Mouse (Mus musculus) forebrain, embryonic 13.5 days (tissue): ENCODE measurements around the gene Usp22. TPM values are rescaled to one million over a fixed set of nuclear protein-coding genes. Genes with fewer than 3 reads are reported as not detected.
A peak's percentile ranks its signal among the peaks of the same experiment; 100 is the strongest.
"Not testable (repeated sequence)": the region's sequence is repeated elsewhere in the genome, so short reads cannot be mapped to it uniquely, and the experiment has no call there.

Experiments
- ATAC-seq: fragments of 200-750 bp; cut with Nextera tagmentation; 2 replicates; pipeline ENCODE4 v1.8.0; 2017
- H3K27ac ChIP-seq: fragments of 300-500 bp; sonication (generic); 2 replicates; pipeline ENCODE4 v1.5.1; 2015; ENCODE audit warnings: inconsistent platforms, mild to moderate bottlenecking, moderate library complexity
- H3K27me3 ChIP-seq: fragments of 300-500 bp; sonication (generic); 2 replicates; pipeline ENCODE4 v1.6.1; 2015; ENCODE audit warnings: mild to moderate bottlenecking, inconsistent platforms
- H3K36me3 ChIP-seq: fragments of 300-500 bp; sonication (generic); 2 replicates; pipeline ENCODE4 v1.6.1; 2015; ENCODE audit warnings: mild to moderate bottlenecking, inconsistent platforms; ENCODE audit not compliant: poor library complexity, severe bottlenecking
- H3K4me1 ChIP-seq: fragments of 300-500 bp; sonication (generic); 2 replicates; pipeline ENCODE4 v1.6.1; 2015; ENCODE audit warnings: inconsistent platforms
- H3K4me2 ChIP-seq: fragments of 300-500 bp; sonication (generic); 2 replicates; pipeline ENCODE4 v1.6.1; 2015; ENCODE audit warnings: inconsistent platforms, mild to moderate bottlenecking, moderate library complexity
- H3K4me3 ChIP-seq: fragments of 300-500 bp; sonication (generic); 2 replicates; pipeline ENCODE4 v1.5.1; 2015; ENCODE audit warnings: mild to moderate bottlenecking, inconsistent platforms
- H3K9ac ChIP-seq: fragments of 300-500 bp; sonication (generic); 2 replicates; pipeline ENCODE4 v1.6.1; 2015; ENCODE audit warnings: mild to moderate bottlenecking, inconsistent platforms
- H3K9me3 ChIP-seq: fragments of 300-500 bp; sonication (generic); replicated peaks from 2 replicates; pipeline ENCODE4 v1.6.1; 2016; ENCODE audit warnings: inconsistent platforms
- WGBS: fragments of 180-500 bp; shearing (Covaris S2); methylation state at CpG from one replicate; pipeline ENCODE4 v1.1.7; 2015; 5-methylcytosine and 5-hydroxymethylcytosine counted together
- polyA plus RNA-seq: library from polyadenylated mRNA; unstranded; fragments of >200 nt; fragmentation: Nextera tagmentation; extraction: Ambion mirVana; gene quantifications from 2 replicates; pipeline ENCODE4 v1.2.1, GENCODE M21; 2015

Usp22 gene
- polyA plus RNA-seq, 1 experiment from 2014 or later, result 272 TPM

DNA sequence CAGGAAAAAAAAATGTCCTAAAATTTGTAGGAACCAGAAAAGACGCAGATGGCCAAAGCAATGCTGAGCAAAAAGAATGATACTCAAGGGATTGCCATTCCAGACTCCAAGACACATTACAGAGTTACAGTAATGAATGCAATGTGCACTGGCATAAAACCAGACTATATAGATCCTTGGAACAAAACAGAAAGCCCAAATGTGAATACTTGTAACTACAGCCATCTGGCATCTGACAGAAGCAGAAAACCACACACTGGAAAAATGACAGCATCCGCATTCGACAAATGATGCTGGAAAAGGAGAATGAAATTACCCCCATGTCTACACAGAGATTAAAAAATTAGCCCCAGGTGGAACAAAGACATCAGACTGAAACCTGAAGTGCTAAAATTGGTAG is 5.5 kb upstream of the Usp22 start:
- Histone ChIP-seq H3K36me3 (no peaks in the 10 kb centered on the region), H3K4me1 (peaks cover 5% of the 10 kb centered on the region; the same call in 1 of the 2 replicates), H3K27me3 (no peaks in the 10 kb centered on the region), H3K9me3 (no peaks in the 10 kb centered on the region), H3K27ac (peak overlapping the region; percentile 54; the same call in 1 of the 2 replicates), H3K4me3 (no peak overlapping the region), H3K4me2 (no peak overlapping the region), H3K9ac (no peak overlapping the region)
- 82% methylated on average over 3 of the region's 3 CpGs for WGBS
- ATAC-seq, result peak; percentile 11; the same call in 1 of the 2 replicates

DNA sequence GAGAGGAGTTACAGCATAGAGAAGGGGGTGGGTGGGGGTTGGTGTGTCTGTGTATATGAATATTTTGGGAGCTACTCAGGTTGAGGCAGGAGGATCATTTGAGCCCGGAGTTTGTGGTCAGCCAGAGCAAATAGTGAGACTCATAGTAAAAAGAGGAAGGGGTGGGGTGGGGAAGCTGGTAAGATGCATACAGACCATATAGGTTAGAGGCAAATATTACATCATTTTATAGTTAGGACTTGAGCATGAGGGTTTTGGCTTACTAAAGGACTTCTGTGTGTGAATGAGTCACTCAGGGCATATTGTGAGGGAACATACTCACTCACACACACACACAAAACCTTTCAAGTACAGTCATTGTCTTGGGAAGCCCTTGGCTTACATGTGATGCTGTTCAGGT is 1.5 kb upstream of the Usp22 start:
- Histone ChIP-seq H3K4me1 (peaks cover 29% of the 10 kb centered on the region), H3K9ac (no peak overlapping the region), H3K36me3 (peaks cover 6% of the 10 kb centered on the region), H3K27me3 (no peaks in the 10 kb centered on the region), H3K27ac (peak overlapping the region; percentile 63; the same call in 1 of the 2 replicates), H3K4me3 (no peak overlapping the region), H3K9me3 (no peaks in the 10 kb centered on the region), H3K4me2 (no peak overlapping the region)
- WGBS, result 88% methylated on average over 1 of the region's 1 CpGs
- ATAC-seq, result no peak

DNA sequence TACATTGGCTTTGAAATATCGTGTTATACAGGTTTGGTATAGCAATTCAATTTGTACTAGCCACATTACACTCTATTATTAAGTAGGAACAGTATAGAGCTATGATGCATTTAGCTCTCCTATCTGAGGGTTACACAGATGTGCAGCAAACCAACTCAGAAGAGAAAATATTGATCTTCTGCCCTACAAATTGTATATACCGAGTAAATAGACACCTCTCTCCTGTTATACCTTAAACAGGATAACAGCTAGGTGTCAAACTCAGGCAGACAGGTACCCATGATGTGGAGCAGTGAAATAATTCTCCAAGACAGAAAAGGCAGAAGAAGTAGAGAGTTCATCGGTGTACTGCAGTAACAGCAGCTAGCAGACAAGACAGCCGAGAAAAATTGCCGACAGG is 923 bp upstream of the Usp22 start:
- 77% methylated on average over 5 of the region's 5 CpGs for WGBS
- H3K9ac ChIP-seq, result no peak overlapping the region
- peak overlapping the region; percentile 63 for H3K27ac ChIP-seq
- no peaks in the 10 kb centered on the region for H3K9me3 ChIP-seq
- peak overlapping the region; percentile 90; the same call in 1 of the 2 replicates for H3K4me3 ChIP-seq
- no peak for ATAC-seq
- H3K4me2 ChIP-seq, result peak overlapping the region; percentile 27; the same call in 1 of the 2 replicates
- H3K4me1 ChIP-seq, result peaks cover 35% of the 10 kb centered on the region
- H3K36me3 ChIP-seq, result peaks cover 6% of the 10 kb centered on the region
- no peaks in the 10 kb centered on the region for H3K27me3 ChIP-seq

DNA sequence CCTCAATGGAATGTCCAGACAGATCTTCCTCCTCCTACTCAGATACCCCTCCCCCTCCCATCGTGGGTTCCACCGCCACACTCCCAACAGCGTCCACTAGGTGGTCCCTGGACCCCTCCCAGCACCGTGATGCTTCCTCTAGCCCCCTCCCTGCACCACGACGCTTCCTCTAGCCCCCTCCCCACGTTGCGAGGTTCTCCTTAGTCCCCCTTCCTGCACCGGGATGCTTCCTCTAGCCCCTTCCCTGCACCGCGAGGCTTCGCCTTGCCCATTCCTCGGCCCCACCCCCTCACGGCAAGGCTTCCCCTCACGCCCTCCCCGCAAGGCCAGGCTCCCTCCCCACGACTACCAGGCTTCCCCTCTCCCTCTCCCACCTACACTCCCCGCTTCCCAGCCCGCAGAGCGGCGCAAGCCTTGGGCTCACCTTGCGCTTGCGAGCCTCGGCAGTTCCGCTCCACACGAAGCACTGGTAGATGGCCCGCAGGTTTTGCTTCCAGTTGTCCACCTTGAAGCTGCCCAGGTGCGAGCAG is 499 bp downstream of the Usp22 start:
- peaks cover 48% of the 10 kb centered on the region for H3K4me1 ChIP-seq
- H3K9me3 ChIP-seq, result no peaks in the 10 kb centered on the region
- peaks cover 6% of the 10 kb centered on the region for H3K36me3 ChIP-seq
- peak overlapping the region; percentile 90 for H3K4me3 ChIP-seq
- WGBS, result under 1% methylated on average over 28 of the region's 28 CpGs
- H3K4me2 ChIP-seq, result peak overlapping the region; percentile 76
- H3K27me3 ChIP-seq, result no peaks in the 10 kb centered on the region
- peak overlapping the region; percentile 98 for H3K27ac ChIP-seq
- H3K9ac ChIP-seq, result peak overlapping the region; percentile 97
- ATAC-seq, result peak; percentile 25

DNA sequence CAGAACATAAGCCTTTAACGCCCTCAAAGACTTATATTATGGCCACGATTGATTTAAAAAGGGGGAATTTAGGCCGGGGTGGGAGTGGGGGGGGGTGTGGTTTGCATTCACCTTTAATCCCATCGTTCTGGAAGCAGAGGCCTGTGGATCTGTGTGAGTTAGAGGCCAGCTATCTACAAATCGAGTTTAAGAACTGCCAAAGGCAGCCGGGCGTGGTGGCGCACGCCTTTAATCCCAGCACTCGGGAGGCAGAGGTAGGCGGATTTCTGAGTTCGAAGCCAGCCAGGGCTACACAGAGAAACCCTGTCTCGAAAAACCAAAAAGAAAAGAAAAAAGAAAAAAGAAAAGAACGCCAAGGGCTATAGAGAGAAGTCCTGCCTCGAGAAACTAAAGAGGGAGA is 1.4 kb downstream of the Usp22 start:
- not testable (repeated sequence) for H3K9me3 ChIP-seq, H3K36me3 ChIP-seq, ATAC-seq, H3K27me3 ChIP-seq, H3K27ac ChIP-seq
- H3K4me1 ChIP-seq, result peaks cover 57% of the 10 kb centered on the region
- peak overlapping the region; percentile 90 for H3K4me3 ChIP-seq
- peak overlapping the region; percentile 97 for H3K9ac ChIP-seq
- H3K4me2 ChIP-seq, result peak overlapping the region; percentile 76
- WGBS, result 21% methylated on average over 15 of the region's 15 CpGs

DNA sequence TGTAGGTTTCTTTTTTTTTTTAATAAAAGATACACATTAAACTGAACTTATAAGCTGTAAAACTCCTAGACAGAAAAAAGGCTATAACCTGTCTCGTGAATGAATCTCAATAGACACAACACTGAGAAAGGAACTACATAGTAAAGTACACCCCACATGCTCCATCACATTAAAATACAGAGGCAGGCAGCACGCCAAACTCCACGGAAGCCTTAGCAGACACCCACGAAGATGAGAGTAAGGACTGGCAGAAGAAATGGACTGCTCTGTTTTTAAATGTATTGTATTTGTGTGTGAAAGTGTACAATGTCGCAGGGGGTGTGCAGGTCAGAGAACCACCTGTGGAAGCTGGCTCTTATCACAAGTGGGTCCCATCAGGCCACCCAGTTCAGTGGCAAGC is 4.7 kb downstream of the Usp22 start:
- 86% methylated on average over 5 of the region's 5 CpGs for WGBS
- no peaks in the 10 kb centered on the region for H3K27me3 ChIP-seq
- H3K36me3 ChIP-seq, result peaks cover 38% of the 10 kb centered on the region
- no peak overlapping the region for H3K4me3 ChIP-seq
- no peak overlapping the region for H3K9ac ChIP-seq
- H3K9me3 ChIP-seq, result no peaks in the 10 kb centered on the region
- no peak for ATAC-seq
- H3K27ac ChIP-seq, result no peak overlapping the region
- H3K4me1 ChIP-seq, result peaks cover 56% of the 10 kb centered on the region
- peak overlapping the region; percentile 23; the same call in 1 of the 2 replicates for H3K4me2 ChIP-seq

DNA sequence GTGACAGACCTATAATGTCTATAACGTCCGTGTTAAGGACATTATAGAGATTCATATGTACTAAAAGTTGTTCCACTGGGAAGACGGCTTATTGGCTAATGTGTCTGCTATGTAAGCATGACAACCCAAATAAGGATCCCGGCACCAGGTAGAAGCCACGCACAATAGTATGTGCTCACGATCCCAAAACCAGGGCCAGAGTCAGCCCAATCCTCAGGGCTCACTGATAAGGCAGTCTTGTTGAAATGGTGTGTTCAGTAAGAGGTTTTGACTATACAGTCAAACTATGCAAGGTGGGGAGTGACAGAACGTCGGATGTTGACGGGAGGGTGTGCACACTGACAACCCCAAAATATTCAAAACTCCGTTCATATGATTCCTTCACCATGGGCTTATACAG is 10.0 kb downstream of the Usp22 start:
- no peak overlapping the region for H3K27ac ChIP-seq
- no peak overlapping the region for H3K4me3 ChIP-seq
- H3K4me2 ChIP-seq, result no peak overlapping the region
- no peak for ATAC-seq
- no peaks in the 10 kb centered on the region for H3K9me3 ChIP-seq
- peaks cover 85% of the 10 kb centered on the region for H3K36me3 ChIP-seq
- no peaks in the 10 kb centered on the region for H3K27me3 ChIP-seq
- no peak overlapping the region for H3K9ac ChIP-seq
- peaks cover 19% of the 10 kb centered on the region for H3K4me1 ChIP-seq
- WGBS, result 94% methylated on average over 10 of the region's 10 CpGs

DNA sequence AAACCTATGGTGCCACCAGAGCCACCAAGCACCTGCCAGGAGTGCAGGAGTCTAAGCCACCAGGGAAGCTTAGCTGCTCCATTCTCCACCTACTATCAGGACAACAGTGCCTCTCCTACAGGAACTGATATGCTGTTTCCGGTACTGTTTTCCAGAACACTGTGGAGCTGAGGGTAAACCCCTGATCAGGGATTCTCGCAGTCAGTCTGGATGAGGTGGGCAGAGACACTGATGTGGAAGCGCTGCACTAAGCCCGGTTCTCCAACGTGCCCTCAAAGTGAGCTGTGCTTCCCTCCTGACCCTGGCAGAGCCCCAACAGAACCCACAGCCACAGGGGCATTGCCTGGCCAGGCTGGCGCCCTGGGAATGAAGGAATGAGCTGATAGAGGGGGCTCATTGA is 10.5 kb downstream of the Usp22 start:
- Histone ChIP-seq H3K9ac (no peak overlapping the region), H3K36me3 (peaks cover 90% of the 10 kb centered on the region), H3K4me1 (peaks cover 14% of the 10 kb centered on the region), H3K4me2 (no peak overlapping the region), H3K27me3 (no peaks in the 10 kb centered on the region), H3K27ac (no peak overlapping the region), H3K9me3 (no peaks in the 10 kb centered on the region), H3K4me3 (no peak overlapping the region)
- 92% methylated on average over 6 of the region's 6 CpGs for WGBS
- ATAC-seq, result no peak

DNA sequence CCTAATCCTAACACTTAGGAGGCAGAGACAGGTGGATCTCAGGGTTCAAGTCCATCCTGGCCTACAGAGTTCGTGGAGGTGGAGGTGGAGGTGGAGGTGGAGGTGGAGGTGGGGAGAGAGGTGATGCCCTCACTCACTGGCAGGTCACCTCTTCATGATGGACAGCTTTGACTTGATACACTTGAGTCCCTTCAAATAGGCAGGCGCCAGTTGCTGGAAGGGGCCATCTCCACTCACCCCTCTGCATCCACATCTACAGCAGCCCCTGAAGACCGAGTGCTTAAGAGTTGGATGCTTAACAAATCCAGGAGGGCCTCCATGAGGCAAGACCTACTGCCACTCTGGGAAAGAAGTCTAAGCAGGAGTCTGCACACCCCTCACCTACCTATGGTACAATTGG is 11.5 kb downstream of the Usp22 start:
- H3K4me2 ChIP-seq, result no peak overlapping the region
- H3K4me3 ChIP-seq, result no peak overlapping the region
- no peaks in the 10 kb centered on the region for H3K9me3 ChIP-seq
- H3K9ac ChIP-seq, result no peak overlapping the region
- peaks cover 4% of the 10 kb centered on the region; the same call in 1 of the 2 replicates for H3K4me1 ChIP-seq
- ATAC-seq, result no peak
- 96% methylated on average over 3 of the region's 3 CpGs for whole genome bisulfite sequencing
- H3K27me3 ChIP-seq, result no peaks in the 10 kb centered on the region
- no peak overlapping the region for H3K27ac ChIP-seq
- H3K36me3 ChIP-seq, result peaks cover 100% of the 10 kb centered on the region

DNA sequence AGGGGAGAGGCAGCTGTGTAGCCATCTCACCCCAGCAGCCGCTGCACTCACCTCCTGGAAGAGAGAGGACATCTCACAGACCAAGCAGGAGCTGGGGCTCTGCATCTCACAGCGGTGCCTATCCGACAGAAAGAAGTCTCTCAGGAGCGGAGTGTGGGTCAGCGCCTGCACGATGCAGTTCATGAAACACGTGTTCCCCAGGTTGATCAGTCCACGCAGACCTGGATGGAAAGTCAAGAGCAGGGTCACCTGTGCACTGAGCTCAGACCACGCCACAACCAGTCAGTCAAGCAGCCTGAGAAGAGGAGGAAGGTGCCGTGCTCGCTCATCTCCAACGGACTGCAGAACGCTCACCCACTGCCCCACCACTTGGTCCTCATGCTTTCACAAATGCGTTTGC is 12.1 kb downstream of the Usp22 start:
- no peaks in the 10 kb centered on the region for H3K4me1 ChIP-seq
- H3K36me3 ChIP-seq, result peaks cover 100% of the 10 kb centered on the region
- no peak for ATAC-seq
- no peak overlapping the region for H3K4me2 ChIP-seq
- H3K27me3 ChIP-seq, result no peaks in the 10 kb centered on the region
- WGBS, result 96% methylated on average over 14 of the region's 14 CpGs
- no peak overlapping the region for H3K27ac ChIP-seq
- H3K9ac ChIP-seq, result no peak overlapping the region
- no peaks in the 10 kb centered on the region for H3K9me3 ChIP-seq
- no peak overlapping the region for H3K4me3 ChIP-seq

DNA sequence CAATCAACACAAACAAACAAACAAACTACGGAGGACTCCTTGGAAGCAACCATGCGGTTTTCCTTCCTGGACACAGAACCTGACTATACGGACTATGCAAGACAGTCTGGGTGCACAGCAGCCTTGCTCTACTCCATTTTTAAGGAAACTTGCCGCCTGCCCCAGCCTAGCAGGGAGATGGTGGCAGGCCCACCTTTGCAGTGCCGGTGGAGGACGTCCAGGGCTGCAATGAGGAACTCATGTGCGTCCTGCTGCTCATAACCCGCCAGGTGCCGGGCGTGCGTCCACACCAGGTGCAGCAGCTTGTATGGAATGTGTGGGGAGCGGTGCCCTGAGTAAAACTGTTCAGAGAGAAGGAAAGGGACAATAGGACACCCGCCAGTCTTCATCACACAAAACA is 13.7 kb downstream of the Usp22 start:
- Histone ChIP-seq H3K4me3 (no peak overlapping the region), H3K27ac (no peak overlapping the region), H3K36me3 (peaks cover 100% of the 10 kb centered on the region), H3K9me3 (no peaks in the 10 kb centered on the region), H3K4me1 (no peaks in the 10 kb centered on the region), H3K4me2 (no peak overlapping the region), H3K27me3 (no peaks in the 10 kb centered on the region), H3K9ac (no peak overlapping the region)
- 95% methylated on average over 13 of the region's 13 CpGs for WGBS
- no peak for ATAC-seq

DNA sequence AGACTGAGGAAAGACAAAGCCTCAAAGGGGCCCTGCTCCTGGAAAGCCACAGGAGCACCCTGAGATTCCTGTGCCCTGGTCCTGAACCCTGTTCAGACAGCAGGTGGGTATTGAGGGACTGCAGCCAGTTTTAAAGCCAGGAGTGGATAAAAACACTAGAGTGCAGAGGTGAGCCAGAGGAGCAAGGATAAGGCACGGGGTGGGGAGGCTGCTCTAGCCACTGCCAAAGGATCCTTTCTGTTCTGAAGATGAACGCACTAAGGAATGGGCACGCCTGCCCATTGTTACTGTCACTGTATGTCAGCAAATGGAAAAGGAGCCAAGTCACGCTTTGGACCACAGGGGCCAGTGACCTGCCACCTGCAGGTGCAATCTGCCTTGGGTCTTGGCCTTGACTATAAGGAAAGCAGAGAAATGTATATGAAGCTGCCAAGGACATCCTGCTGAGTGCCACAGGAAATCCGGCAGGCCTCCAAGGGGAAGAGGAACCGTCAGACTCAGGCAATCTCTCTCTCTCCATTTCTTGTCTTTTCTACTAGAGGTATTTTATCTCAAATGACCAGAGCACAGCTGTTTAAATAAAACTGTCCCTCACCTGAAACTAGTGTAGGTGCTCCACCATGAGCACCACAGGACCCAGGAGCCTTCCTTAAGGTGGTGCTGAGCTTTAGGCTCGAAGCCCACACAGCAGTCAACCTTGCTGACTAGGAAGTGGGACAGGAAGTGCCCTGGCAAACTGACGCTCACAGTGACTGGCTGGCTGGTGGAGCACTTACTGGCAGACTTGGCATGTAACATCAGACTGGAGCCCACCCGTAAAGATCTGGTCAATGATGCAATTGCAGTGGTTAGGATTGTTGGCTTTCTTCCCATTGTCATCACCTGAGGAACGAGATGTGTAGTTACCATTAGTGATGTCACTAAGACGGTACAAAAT is 14.8 kb downstream of the Usp22 start:
- no peak for ATAC-seq
- Histone ChIP-seq H3K4me2 (no peak overlapping the region), H3K27me3 (no peaks in the 10 kb centered on the region), H3K9ac (no peak overlapping the region), H3K27ac (no peak overlapping the region), H3K4me1 (no peaks in the 10 kb centered on the region), H3K4me3 (no peak overlapping the region), H3K36me3 (peaks cover 100% of the 10 kb centered on the region), H3K9me3 (no peaks in the 10 kb centered on the region)
- 82% methylated on average over 11 of the region's 11 CpGs for WGBS
